Mouse (Mus musculus): ENCODE data around the gene Alyref.
A peak's percentile ranks its signal among the peaks of the same experiment; 100 is the strongest.
"Not testable (repeated sequence)": the region's sequence is repeated elsewhere in the genome, so short reads cannot be mapped to it uniquely, and the experiment has no call there.

Alyref gene

DNA sequence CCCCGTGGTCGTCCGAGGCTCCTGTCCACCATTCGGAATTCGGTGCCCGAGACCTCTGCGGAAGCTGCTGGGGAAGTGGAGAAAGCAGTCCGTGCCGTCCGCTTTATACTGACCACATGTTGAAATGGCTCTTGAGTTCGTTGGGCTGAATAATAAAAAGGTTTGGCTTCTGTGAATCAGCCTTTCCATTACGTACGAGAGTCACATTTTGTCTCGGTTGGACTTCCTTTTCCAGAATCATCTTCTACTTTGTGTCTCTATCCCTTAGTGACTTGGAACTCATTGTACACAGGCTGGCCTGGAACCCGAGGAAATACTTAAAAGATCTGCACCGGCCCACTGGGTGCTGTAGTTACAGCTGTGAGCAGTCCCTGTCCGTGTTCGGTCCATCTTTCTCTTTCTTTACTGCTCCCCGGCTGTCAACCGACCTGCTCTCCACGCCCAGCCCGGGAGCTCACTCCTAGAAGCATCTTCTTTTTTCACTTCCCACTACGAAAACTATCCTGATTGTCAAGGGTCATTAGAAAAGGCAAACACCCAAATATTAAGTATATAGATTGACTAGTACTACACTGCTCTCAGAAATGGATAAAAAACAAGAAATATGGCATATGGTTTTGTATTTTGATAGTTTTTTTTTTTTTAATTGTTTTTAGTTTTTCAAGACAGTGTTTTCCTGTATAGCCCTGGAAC is 24.4 kb downstream of the Alyref start:
- no peak for DNase-seq (ENCODE audit: low spot score in 2 of 2)

DNA sequence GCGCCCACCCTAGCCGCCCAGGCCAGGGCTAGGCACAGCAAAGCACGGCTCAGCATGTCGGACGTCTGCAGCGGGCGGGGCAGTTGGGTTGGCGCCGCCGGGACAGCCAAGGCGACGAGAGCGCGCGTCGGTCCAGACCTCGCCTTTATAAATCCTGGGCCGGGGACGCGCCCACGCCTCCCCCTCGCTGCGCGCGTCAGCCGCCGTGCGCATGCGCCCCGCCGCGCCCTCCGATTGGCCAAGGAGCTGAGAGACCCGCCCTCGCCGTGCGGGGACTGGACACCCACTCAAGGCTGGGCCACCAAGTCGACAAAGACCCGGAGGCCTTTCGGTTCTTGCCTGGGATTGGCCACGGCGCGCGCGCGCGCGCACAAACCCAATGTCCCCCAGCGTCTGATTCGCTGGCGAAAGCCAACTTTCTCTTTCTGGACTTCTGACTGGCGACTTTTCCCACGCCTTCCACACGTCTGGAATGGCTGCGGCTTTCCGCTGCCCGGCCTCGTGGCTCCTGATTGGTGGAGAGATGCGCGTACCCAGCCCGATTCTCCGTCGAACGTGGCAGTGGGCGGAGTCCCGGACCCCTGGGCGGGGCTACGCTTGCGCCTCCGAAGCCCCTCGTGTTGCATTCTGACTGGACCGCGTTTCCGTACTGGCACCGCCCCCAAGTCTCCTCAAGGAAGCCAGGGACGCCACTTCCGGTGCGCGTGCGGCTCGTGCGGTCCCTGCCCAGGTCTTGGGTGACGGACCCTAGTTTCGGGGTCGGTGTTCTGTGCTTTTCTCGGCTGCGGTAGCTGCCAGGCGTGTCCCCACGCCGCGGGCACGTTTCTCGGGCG is 25.2 kb downstream of the Alyref start, which contains the start of gene P4hb:
Gene P4hb (minus strand): TSS at position 502 of the 833 bp plus-strand sequence.
- DNase-seq (ENCODE audit: low spot score in 2 of 2), result peak; percentile 99

DNA sequence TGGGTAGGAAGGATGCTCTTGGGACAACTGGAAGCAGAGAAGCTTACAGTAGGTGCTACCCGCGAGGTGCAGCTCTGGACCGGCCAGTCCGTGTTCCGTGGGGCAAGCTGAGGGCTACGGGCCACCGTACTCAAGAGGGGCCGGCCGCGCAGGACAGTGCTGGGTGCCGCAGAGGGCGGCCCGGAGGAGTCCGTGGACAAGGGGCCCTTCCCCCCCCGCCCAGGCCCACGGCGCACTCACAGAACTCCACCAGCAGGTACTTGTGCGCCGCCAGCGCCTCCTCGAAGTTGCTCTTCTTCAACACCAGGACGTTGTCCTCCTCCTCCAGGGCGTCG is 25.8 kb downstream of the Alyref start:
- no peak for DNase-seq (ENCODE audit: low spot score in 2 of 2)

DNA sequence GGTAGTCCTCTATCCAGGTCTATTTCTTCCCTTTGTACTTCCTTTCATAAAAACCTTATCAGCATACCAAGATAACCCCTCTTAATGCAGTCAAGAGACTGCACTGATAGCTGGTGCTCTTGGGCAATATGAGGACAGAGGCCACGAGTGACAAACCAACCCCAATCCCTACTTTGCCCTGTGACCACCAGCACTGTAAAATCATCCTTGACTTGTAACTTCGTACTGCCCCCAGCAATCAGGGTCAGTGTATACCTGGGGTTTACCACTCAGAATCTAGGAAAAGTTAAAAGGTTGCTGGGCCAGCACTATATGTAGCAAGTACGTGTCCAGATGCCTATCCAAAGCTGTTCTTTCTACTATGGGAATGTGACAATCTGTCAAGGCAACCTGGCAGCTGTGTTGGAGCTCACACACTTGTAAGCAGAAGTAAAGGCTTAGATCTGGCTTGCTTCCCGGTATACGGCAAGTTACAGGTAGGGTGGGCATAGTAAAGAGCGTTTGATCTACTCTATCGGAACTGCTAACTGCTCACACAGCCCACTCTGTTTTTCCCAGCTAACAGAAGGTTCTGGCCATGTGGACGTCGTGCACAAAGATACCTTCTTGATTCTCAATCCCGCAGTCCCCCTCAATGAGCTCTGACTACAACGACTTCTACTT is 26.3 kb downstream of the Alyref start:
- DNase-seq (ENCODE audit: low spot score in 2 of 2), result no peak

DNA sequence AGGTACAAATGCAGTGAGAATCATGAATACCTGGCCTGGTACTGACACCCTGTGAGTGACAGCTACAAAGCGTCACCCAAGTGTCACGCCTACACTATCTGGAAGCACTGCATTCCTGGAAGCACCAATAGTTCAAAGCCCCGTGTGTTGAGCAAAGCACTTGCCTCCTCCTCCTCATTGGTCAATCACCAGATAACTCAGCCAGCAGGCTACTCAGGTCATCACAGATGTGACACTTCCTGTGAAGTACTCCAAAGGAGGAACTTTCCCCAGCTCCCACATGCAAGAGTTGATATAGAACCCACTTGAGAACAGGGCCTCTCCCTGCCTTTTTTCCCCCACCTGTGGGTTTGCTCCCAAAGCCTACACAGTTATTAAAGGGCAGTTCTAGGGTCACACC is 27.0 kb downstream of the Alyref start:
- no peak for DNase-seq (ENCODE audit: low spot score in 2 of 2)

DNA sequence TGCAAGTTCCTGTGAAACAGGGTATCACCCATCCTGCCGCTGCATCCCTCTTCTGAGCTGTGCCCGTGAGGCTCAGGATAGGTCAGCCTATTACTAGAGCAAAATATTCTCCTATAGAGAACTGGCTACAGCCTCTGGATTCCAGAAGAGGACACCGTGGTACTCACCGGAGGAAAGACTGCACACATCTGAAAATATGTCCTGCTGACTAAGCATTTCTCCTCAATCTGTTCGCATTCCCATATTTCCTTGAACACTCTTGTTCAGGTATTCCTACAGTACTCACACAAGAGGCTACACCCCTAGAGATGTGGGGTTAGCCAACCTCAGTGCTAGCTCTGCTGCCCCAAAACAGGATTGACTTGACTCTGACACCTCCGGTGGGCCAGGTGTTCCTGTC is 29.8 kb downstream of the Alyref start:
- no peak for DNase-seq (ENCODE audit: low spot score in 2 of 2)

DNA sequence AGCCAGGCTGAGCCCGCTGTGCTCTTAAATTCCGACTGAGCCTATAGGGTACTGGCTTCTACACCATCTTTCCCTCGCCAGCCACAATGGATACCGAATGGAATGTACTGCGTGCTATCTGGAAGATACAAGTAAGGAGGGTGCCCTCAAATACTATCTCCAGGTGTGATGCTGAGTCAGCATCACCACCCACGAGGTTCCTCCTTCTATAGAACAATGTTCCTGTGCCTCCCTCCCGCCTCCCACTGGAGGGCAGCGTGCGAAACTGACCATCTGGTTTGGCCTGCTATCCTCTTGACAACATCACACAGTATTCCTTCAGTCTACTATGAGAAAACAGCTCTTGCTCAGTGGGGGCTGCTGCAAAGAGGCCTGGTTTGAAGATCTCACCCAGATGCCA is 33.1 kb downstream of the Alyref start:
- DNase-seq (ENCODE audit: low spot score in 2 of 2), result no peak

DNA sequence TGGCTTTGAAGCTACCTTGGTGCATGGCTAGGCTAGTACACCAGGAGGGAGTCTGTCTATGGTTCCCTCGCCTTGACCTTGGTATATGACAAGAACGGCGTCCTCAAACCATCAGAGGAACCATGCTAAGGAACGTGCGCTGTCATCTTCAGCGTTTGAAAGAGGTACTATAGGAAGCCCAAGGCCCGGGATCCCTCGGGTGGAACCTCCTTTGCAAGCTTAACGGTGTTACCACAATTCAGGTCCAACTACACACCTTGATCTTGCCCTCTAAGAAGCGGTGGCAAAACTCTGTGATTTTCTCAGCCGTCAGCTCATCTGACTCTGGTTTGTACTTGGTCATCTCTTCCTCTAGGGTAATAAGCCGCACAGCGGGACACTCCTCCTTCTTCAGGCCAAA is 35.2 kb downstream of the Alyref start:
- DNase-seq (ENCODE audit: low spot score in 2 of 2), result no peak

DNA sequence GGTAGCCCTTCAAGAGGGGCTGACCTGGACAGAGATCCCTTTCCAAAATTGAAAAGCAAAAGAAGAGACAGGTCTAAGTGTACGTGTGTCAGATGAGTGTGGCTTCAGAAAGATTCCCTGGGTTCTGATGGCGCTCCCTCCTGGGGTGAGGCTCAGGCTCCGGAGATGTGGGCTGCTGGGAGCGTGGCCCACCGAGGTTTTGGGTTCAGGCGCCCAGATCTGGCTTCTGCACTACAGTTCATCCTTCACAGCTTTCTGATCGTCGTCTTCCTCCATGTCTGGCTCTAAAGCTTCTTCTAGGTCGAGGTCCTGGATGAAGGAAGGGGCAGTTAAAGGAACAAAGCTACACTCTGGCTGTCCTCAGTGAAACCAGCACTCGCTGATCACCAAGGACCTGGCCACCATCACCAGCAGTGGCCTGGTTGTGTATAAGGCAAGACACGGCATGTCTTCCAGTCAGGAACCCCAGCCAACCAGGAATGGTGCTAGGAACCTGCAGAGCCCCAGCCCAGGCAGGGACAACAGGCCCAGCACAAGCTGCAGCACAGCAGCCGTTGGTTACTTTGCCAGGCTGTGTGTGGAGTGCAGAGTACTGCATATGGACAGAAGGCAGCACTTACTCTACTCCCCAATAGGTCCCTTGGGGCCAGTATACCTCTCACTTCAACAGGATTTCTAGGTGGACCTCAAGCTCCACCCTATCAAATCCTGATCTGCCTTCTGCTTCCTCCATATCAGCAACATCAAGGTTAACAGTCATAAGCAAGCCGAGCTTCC is 37.0 kb downstream of the Alyref start:
- DNase-seq (ENCODE audit: low spot score in 2 of 2), result no peak

DNA sequence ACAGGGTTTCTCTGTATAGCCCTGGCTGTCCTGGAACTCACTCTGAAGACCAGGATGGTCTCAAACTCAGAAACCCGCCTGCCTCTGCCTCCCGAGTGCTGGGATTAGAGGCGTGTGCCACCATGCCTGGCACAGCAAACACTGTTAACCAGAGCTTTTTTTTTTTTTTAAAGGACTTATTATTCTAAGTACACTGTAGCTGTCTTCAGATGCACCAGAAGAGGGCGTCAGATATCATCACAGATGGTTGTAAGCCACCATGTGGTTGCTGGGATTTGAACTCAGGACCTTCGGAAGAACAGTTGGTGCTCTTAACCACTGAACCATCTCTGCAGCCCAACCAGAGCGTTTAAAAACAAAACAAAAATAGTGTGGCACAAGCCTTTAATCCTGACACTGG is 39.3 kb downstream of the Alyref start:
- not testable (repeated sequence) for DNase-seq (ENCODE audit: low spot score in 2 of 2)

DNA sequence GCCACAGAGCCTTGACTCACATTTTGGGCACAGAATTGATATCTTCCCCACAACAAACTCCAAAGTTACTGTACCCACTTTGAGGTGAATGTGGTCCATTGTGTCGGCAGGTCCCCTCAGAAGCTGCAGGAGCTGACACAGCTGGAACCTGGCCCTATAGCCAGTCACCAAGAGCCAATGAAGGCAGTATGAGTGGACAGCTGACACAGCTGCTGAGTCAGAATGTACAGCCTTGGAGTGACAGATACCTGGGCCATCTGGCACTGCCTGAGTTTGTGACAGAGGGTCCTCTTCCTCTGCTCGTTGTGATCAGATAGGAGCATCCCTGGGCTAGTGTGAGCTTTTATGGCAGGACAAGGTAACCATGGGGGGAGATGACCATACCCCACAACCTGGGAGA is 42.9 kb downstream of the Alyref start:
- DNase-seq (ENCODE audit: low spot score in 2 of 2), result no peak

DNA sequence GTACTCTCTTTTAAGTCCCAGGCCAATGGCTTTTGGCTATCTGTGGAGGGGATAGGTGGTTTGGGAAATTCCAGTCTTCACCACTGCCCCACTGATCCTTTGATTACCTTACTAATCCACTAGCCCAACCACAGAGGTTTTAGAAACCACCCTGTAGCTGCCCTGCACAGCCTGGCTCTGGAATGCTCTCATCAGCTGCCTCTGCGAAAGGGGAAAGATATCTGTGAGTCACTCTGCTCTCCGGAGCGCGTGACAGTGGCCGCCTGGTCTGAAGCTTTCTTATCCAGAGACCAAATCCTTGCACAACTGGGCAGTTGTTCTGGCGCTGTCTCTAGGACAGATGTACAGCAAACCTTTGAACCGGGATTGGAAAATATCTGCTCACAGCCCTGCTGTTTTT is 43.3 kb downstream of the Alyref start:
- DNase-seq (ENCODE audit: low spot score in 2 of 2), result no peak

DNA sequence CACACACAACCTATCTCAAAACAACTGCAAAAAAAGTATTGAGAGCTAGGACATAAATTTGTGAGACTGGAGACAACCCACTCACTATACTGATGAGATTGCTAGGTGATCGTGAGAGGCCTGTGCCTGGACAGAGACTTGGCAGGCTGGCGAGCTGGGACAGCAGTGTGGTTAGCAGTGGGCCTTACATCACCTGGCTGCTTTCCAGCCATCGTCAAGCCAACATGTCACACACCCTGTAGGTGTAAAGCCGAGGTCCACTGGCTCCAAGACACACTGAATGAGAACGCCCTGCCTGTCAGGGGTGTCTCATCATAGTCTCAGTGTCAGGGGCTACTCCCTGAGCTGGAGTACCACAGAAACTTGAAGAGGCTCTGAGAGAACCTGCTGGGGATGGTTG is 45.4 kb downstream of the Alyref start:
- no peak for DNase-seq (ENCODE audit: low spot score in 2 of 2)

DNA sequence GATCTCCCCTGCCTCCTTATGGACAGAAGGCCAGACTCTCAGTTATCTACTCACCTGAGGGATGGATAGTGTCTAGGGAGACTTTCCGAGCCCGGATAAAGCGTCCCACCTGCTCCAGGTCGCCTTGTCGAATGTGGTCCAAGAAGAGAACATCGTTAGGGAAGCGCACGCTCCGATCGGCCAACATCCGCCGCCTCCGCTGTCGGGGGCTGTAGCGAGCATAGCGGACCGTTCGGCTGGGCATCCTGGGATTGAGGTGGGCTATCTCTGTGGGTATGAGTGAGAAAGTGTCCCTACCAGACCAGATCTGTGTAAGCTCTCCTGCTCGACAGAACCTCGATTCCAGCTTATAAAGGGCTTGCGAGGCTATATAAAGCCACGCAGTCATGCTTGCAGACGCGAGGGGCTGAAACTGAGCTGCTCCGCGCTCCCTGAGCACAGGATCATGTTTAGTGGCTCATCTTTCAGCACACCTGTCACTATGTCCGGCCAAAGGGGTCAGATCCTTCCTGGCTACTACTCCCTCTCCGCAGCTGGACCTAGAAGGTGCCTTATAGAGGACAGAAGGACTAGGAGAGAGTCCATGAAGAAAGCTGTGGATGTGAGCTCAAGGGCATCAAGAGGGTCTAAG is 47.2 kb downstream of the Alyref start, which contains the start of gene Ppp1r27:
Gene Ppp1r27 (minus strand): TSS at position 323 of the 631 bp plus-strand sequence.
- DNase-seq (ENCODE audit: low spot score in 2 of 2), result no peak

DNA sequence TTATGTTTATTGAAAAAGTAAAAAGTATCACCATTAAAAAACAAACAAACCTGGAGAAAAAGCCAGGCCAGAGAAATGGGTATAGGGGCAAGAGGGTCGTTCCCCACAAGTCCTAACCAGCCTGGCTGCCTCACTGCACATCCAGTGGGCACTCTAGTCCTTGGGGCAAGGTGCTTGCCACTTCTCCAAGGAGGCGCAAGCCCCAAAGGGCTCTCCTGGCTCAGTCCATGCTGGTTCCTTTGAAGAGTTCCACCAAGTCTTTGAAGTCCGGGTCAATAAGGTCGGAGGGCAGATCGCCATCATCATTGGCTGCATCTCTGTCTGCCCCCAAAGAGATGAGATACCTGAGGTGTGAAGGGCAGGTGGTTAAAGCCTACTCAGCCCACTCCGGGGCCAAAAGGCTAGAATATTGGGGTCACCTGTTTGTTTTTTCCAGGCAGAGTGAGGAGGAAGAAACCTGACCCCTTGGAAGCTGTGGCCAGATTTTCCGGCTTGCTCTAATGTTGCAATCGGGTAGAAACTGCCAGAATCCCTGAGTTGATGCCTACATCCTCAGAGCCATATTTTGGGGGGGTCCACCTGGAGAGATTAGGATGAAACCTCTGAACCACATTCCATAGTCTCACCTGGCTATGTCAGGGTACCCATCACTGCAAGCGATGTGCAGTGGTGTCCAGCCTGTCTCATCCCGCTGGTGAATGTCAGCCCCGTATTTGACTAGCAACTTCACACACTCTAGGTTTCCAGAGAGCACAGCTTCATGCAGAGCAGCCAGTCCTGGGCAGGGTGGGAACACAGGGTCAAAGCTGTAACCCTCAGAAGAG is 48.0 kb downstream of the Alyref start:
- DNase-seq (ENCODE audit: low spot score in 2 of 2), result no peak

DNA sequence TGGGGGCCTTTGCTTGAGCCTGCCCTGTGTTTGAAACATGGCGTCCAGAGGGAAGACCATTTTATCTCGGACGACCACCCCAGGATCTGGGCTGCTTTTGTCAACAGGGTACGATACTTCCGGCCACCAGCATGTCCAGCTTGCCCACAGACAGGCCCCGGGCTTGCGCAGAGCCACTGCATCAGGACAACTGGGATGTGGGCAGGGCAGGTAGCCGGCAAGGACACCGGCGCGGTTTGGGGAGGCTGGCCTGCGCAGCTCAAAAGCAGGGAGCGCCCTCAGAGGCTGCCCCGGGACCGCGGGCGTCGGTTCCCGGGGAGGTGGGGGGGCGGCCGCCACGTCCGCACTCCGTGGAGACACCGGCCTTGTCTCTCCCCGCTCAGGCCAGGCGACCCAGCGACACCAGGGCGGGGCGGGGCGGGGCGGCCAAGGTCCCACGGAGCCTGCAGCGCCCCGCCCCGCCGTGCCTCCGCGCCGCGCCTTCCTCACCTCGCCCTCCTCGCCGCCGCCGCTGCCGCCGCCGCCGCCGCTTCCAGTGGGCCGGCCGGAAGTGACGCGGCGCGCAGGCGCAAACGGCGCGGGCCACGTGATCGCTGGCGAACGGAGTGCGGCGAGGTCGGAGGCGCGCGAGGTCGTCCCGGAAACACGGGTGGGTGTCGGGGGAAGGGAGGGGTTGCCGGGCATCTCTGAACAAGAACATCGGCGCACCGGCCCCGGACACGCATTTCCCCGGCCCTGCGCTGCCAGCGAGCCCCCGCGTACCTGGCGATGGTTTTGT is 48.8 kb downstream of the Alyref start, which contains the start of gene Mcrip1:
Gene Mcrip1 (minus strand): TSS at position 560 of the 778 bp plus-strand sequence.
- peak; percentile 92 to 97 for DNase-seq (ENCODE audit: low spot score in 2 of 2)

DNA sequence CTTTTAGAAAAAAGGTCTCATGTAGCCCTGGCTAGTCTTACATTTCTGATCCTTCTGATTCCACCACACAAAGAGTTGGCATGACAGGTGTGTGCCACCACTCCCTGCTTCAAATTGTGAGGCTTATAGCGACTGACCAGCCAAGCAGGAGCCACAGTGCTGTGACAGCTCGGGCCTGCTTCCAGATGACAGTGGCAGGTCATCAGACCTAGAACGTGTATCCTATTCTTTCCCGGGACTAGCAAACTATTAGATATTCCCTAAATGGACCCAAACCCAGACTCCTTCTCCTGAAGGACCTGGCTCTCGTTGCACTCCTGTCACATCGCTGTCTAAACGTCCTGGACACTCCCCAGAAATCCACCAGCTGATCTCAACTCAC is 49.4 kb downstream of the Alyref start:
- no peak for DNase-seq (ENCODE audit: low spot score in 2 of 2)

DNA sequence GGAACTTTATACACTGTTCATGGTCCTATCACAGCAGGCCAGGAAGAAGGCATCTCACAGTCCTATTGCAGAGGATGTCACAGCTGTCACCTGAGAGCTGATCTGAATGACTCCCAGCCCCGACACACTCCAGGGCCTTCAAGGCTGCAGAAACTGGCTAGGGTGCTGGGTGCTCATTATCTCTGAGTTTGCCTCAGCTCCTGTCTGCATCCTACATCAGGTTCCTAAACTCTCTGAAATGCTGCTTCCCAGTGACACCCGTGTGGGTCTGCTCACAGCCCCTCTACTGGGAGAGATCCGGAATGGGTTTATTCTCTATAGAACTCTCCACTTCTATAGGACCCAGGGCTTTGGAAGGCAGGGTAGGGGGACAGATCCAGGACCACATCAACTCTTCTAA is 50.0 kb downstream of the Alyref start:
- no peak for DNase-seq (ENCODE audit: low spot score in 2 of 2)

DNA sequence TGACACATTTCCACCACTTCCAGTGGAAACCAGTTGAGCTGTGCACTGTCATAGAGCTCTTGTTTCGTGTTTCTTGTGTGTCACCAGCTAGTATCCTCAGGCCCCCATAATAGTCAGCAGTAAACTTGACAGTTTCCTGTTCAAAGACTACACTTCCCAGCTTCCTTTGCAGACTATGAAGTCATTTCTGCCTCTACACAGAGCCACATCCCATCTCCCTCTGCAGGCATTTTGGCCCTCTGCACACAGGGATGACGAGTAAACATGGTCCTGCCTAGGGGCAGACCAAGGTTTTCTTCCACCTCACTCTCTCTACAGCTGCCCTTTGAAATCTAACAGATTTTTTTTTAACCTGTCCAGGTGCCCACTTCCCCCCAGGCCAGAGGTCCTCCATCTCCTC is 50.7 kb downstream of the Alyref start:
- no peak for DNase-seq (ENCODE audit: low spot score in 2 of 2)

DNA sequence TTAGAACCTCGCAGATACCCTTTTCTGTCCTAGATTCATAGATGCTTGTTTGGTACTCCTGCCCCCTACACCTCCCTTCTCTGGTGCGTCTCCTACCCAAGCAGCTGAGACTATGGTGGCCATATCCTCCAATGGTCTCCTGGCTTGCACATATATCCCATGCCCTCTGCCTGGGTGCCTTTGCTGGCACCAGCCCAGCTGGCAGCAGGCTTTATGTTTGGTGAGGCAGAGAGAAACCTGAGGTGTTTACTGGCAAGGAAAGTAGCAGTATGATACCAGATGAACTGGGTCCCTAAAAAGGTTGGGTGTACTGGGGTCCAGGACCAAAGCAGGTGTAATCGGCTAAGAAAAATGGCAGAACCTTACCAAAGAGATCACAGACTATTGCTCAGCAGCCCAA is 52.2 kb downstream of the Alyref start:
- no peak for DNase-seq (ENCODE audit: low spot score in 2 of 2)
